Mouse (Mus musculus): ENCODE results near the gene Sstr3. TPM values are rescaled to one million over a fixed set of nuclear protein-coding genes. Genes with fewer than 3 reads are reported as not detected.

Sstr3 gene
- polyA plus RNA-seq, 1 experiment from 2014 or later, result not detected

DNA sequence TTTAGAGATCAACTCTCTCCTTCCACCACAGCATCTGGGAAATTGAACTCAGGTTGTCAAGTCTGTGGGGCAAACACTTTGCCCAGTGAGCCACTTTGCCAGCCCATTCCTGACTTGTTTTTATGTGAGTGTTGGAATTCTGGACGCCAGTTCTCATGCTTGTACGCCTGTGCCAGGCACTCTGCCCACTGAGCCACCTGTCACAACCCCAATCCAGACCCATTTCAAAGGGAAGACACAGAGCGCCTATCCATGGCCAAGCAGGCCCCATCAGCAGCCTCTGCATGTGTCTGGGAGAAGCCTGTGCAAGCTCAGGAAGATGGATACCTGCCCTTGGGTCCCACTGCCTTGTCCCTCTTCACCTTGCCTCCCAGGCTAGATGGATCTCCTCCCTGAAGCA is 53.2 kb downstream of the Sstr3 start:
- DNase-seq (no peak), ATAC-seq (no peak)
- TF ChIP-seq EP300 (IDR thresholded peaks at IDR 0.05; ENCODE audit: low read depth), result no peak
- TF ChIP-seq CTCF (IDR thresholded peaks at IDR 0.05; ENCODE audit: low read depth), result no peak
- WGBS (ENCODE audit: insufficient replicate concordance), result 76% methylated on average over 3 of the region's 3 CpGs
- Histone ChIP-seq H3K4me1 (ENCODE audit: insufficient read depth) (no peaks in the 10 kb centered on the region), H3K9ac (replicated peaks) (no peak overlapping the region), H3K4me3 (ENCODE audit: low read depth, low read length) (no peak overlapping the region), H3K9me3 (ENCODE audit: low read length) (no peaks in the 10 kb centered on the region), H3K27me3 (ENCODE audit: insufficient read depth, low read length) (no peaks in the 10 kb centered on the region), H3K4me2 (ENCODE audit: low read depth, low read length) (no peak overlapping the region), H3K36me3 (replicated peaks; ENCODE audit: insufficient read depth, low read length) (no peaks in the 10 kb centered on the region), H3K27ac (ENCODE audit: low read depth) (no peak overlapping the region)

DNA sequence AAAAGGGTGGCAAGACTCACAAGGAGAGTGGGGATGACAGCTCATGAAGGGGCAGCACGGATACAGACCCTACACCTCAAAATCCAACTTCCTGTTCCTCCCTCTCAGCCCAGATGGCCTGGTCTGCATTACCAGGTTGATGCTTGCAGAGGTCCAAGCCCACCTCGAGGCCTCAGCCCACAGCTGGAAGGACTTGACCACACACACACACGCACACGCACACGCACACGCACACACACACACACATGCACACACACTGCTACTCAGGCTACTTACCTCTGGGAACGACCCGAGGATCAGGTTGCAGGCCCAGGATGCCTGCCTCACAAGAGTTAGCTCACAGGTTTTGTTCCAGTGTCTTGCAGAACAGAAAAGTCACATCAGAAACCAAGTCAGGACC is 54.6 kb downstream of the Sstr3 start:
- WGBS (ENCODE audit: insufficient replicate concordance), result 72% methylated on average over 8 of the region's 8 CpGs
- Histone ChIP-seq H3K4me3 (ENCODE audit: low read depth, low read length) (no peak overlapping the region), H3K4me1 (ENCODE audit: insufficient read depth) (no peaks in the 10 kb centered on the region), H3K36me3 (replicated peaks; ENCODE audit: insufficient read depth, low read length) (no peaks in the 10 kb centered on the region), H3K27ac (ENCODE audit: low read depth) (no peak overlapping the region), H3K9me3 (ENCODE audit: low read length) (no peaks in the 10 kb centered on the region), H3K9ac (replicated peaks) (no peak overlapping the region), H3K27me3 (ENCODE audit: insufficient read depth, low read length) (no peaks in the 10 kb centered on the region), H3K4me2 (ENCODE audit: low read depth, low read length) (no peak overlapping the region)
- ATAC-seq (no peak), DNase-seq (no peak)
- TF ChIP-seq CTCF (IDR thresholded peaks at IDR 0.05; ENCODE audit: low read depth) (no peak), EP300 (IDR thresholded peaks at IDR 0.05; ENCODE audit: low read depth) (no peak)

DNA sequence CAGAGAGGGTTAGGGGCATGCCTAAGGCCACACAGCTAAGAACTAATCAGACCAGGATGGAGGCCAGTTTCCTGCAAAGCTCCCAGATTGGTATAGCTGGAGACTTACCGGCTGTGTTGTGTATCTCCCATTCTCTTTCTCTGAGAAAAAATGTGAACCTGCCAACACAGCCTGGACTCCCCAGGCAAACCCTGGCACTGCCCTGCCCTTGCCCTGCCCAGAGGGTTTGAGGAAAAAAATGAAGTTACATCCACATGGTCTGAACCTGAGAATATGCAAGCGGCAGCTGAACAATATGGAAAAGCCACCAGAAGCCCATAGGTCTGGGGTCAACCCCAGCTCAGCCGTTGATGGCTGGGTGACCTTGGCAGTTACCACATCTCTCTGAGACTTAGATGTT is 55.2 kb downstream of the Sstr3 start:
- WGBS (ENCODE audit: insufficient replicate concordance), result 79% methylated on average over 3 of the region's 3 CpGs

DNA sequence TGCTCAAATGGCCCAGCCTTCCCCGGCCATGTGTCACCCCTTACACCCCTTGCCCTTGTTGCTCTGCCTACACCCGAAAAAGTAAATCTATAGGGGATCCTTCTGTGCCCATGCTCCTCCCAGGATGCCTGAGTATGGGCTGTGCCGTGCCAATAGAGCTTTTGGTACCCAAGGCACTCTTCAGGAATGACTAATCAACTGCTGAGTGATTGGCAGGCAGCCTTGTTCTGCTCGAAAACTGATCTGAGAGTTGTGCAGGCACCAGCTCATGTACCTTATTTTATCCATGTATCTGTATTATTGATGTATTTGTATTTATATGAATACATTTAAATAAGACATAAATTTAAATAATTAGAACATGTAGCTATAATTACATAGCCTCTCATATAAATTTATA is 57.4 kb downstream of the Sstr3 start:
- H3K4me3 ChIP-seq (ENCODE audit: low read depth, low read length), result no peak overlapping the region
- no peak overlapping the region for H3K9ac ChIP-seq (replicated peaks)
- H3K4me2 ChIP-seq (ENCODE audit: low read depth, low read length), result no peak overlapping the region
- ATAC-seq (no peak), DNase-seq (no peak)
- no peaks in the 10 kb centered on the region for H3K36me3 ChIP-seq (replicated peaks; ENCODE audit: insufficient read depth, low read length)
- no peaks in the 10 kb centered on the region for H3K27me3 ChIP-seq (ENCODE audit: insufficient read depth, low read length)
- H3K4me1 ChIP-seq (ENCODE audit: insufficient read depth), result no peaks in the 10 kb centered on the region
- no peak for TF ChIP-seq EP300 (IDR thresholded peaks at IDR 0.05; ENCODE audit: low read depth)
- no peak for TF ChIP-seq CTCF (IDR thresholded peaks at IDR 0.05; ENCODE audit: low read depth)
- H3K9me3 ChIP-seq (ENCODE audit: low read length), result no peaks in the 10 kb centered on the region
- WGBS (ENCODE audit: insufficient replicate concordance), result 55% methylated on average over 4 of the region's 4 CpGs
- no peak overlapping the region for H3K27ac ChIP-seq (ENCODE audit: low read depth)

More for the DNA sequence above, 55.2 kb downstream of the Sstr3 start:
- Histone ChIP-seq H3K4me3 (ENCODE audit: low read depth, low read length) (no peak overlapping the region), H3K9ac (replicated peaks) (no peak overlapping the region), H3K36me3 (replicated peaks; ENCODE audit: insufficient read depth, low read length) (no peaks in the 10 kb centered on the region), H3K4me2 (ENCODE audit: low read depth, low read length) (no peak overlapping the region), H3K4me1 (ENCODE audit: insufficient read depth) (no peaks in the 10 kb centered on the region), H3K27me3 (ENCODE audit: insufficient read depth, low read length) (no peaks in the 10 kb centered on the region), H3K27ac (ENCODE audit: low read depth) (no peak overlapping the region), H3K9me3 (ENCODE audit: low read length) (no peaks in the 10 kb centered on the region)
- no peak for DNase-seq
- TF ChIP-seq EP300 (IDR thresholded peaks at IDR 0.05; ENCODE audit: low read depth) (no peak), CTCF (IDR thresholded peaks at IDR 0.05; ENCODE audit: low read depth) (no peak)
- ATAC-seq, result no peak

Other genes with a start within 250 kb of the Sstr3 start
- 2.2 and 2.6 TPM in 2 replicates for gene Csf2rb2, start 239.0 kb downstream of the Sstr3 start, polyA plus RNA-seq (2015; fragmentation: Nextera tagmentation; extraction: Ambion mirVana)
- 8.9 and 9.6 TPM in 2 replicates for gene Csf2rb, start 218.9 kb downstream of the Sstr3 start, polyA plus RNA-seq (2015; fragmentation: Nextera tagmentation; extraction: Ambion mirVana)
- not detected in 2 replicates for gene Tex33, start 148.8 kb downstream of the Sstr3 start, polyA plus RNA-seq (2015; fragmentation: Nextera tagmentation; extraction: Ambion mirVana)
- 361 and 363 TPM in 2 replicates for gene Tst, start 138.8 kb downstream of the Sstr3 start, polyA plus RNA-seq (2015; fragmentation: Nextera tagmentation; extraction: Ambion mirVana)
- 4.3 and 7.0 TPM in 2 replicates for gene Mpst, start 138.3 kb downstream of the Sstr3 start, polyA plus RNA-seq (2015; fragmentation: Nextera tagmentation; extraction: Ambion mirVana)
- gene Kctd17, start 116.1 kb downstream of the Sstr3 start, polyA plus RNA-seq (2015; fragmentation: Nextera tagmentation; extraction: Ambion mirVana), result 6.0 and 6.1 TPM in 2 replicates
- gene Tmprss6, start 76.1 kb downstream of the Sstr3 start, polyA plus RNA-seq (2015; fragmentation: Nextera tagmentation; extraction: Ambion mirVana), result 73.4 and 80.3 TPM in 2 replicates
- gene Il2rb, start 49.4 kb downstream of the Sstr3 start, polyA plus RNA-seq (2015; fragmentation: Nextera tagmentation; extraction: Ambion mirVana), result 2.0 and 2.1 TPM in 2 replicates
- gene C1qtnf6, start 13.3 kb downstream of the Sstr3 start, polyA plus RNA-seq (2015; fragmentation: Nextera tagmentation; extraction: Ambion mirVana), result 4.3 and 4.4 TPM in 2 replicates
- 120 and 127 TPM in 2 replicates for gene Rac2, start 28.1 kb upstream of the Sstr3 start, polyA plus RNA-seq (2015; fragmentation: Nextera tagmentation; extraction: Ambion mirVana)
- 11.5 and 13.3 TPM in 2 replicates for gene Cyth4, start 52.4 kb upstream of the Sstr3 start, polyA plus RNA-seq (2015; fragmentation: Nextera tagmentation; extraction: Ambion mirVana)
- gene Elfn2, start 174.1 kb upstream of the Sstr3 start, polyA plus RNA-seq (2015; fragmentation: Nextera tagmentation; extraction: Ambion mirVana), result not detected in 2 replicates
- 4.7 and 4.8 TPM in 2 replicates for gene Mfng, start 228.8 kb upstream of the Sstr3 start, polyA plus RNA-seq (2015; fragmentation: Nextera tagmentation; extraction: Ambion mirVana)

Measured in liver, postnatal 0 days (tissue).